Mouse (Mus musculus) duodenum, adult 2 months (tissue): ENCODE results near the gene Gm4559. TPM values are rescaled to one million over a fixed set of nuclear protein-coding genes. Genes with fewer than 3 reads are reported as not detected.

Experiments used
- polyA plus RNA-seq: library from polyadenylated mRNA; depleted of rRNA; stranded (reverse); fragments of >200 nt; gene quantifications from 2 replicates; pipeline ENCODE4 v1.2.3, GENCODE M21; 2012; ENCODE audit warnings: low replicate concordance; rRNA removed

The Gm4559 gene
- polyA plus RNA-seq, result not detected in 2 replicates

GRCm38 (mm10) chr7:142274263-142274662 lies at the start of gene Gm4559:
Gm4559 (minus strand) TSS chr7:142274363.

GRCm38 (mm10) chr7:142303249-142303648 lies 29.1 kb upstream of the Gm4559 start, which contains the start of gene Krtap5-4:
Krtap5-4 (plus strand) TSS chr7:142303549.

DNA sequence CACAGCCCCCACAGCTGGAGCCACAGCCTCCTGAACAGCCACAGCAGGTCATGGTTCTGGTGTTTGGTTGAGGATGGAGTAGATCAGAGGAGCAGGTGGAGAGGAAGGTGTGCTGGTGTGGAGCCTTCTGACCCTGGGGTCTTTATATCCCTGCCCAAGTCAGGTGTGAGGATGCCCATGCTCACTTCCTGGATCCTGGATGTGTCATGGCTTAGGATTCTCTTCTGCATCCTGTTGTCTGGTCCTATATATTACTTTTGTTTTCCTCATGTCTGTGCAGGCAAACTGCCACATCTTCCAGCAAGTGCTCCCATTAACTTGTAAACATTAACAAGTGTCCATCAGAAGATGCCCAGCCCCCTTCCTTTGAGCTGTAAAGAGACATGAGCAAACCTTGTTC lies 22.9 kb upstream of the Gm4559 start, which contains the start of gene Krtap5-1:
Gene Krtap5-1 (minus strand): TSS at position 101 of the 400 bp plus-strand sequence.

DNA sequence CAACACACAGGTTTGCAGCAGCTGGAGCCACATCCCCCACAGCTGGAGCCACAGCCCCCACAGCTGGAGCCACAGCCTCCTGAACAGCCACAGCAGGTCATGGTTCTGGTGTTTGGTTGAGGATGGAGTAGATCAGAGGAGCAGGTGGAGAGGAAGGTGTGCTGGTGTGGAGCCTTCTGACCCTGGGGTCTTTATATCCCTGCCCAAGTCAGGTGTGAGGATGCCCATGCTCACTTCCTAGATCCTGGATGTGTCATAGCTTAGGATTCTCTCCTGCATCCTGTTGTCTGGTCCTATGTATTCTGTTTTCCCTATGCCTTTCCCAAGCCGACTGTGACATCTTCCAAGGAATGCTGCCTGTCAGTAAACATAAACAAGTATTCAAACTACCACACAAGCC lies 15.9 kb downstream of the Gm4559 start, which contains the start of gene Gm2431:
Gene Gm2431 (minus strand): TSS at position 101 of the 400 bp plus-strand sequence.

GRCm38 (mm10) chr7:142240978-142241377 lies 33.2 kb downstream of the Gm4559 start, which contains the start of gene Gm40460:
Gm40460 (minus strand) TSS chr7:142241078.

GRCm38 (mm10) chr7:142229871-142230270 lies 44.3 kb downstream of the Gm4559 start, which contains the start of gene Krtap5-5:
Krtap5-5 (minus strand) TSS chr7:142229971.

Other genes starting within 250 kb of the Gm4559 start
- 30.2 and 35.8 TPM in 2 replicates for gene Mob2, start 213.3 kb downstream of the Gm4559 start, polyA plus RNA-seq
- 11.0 and 11.1 TPM in 2 replicates for gene Dusp8, start 178.5 kb downstream of the Gm4559 start, polyA plus RNA-seq
- not detected in 2 replicates for gene Gm45618, start 153.6 kb downstream of the Gm4559 start, polyA plus RNA-seq
- not detected in 2 replicates for gene Gm39115, start 138.3 kb downstream of the Gm4559 start, polyA plus RNA-seq
- gene Gm45337, start 129.8 kb downstream of the Gm4559 start, polyA plus RNA-seq, result not detected in 2 replicates
- 0.33 TPM in 1 of 2 replicates, not detected in the other for gene Gm29735, start 117.2 kb downstream of the Gm4559 start, polyA plus RNA-seq
- not detected in 2 replicates for gene Gm4553, start 108.6 kb downstream of the Gm4559 start, polyA plus RNA-seq
- not detected in 2 replicates for gene Krtap5-2, start 98.4 kb downstream of the Gm4559 start, polyA plus RNA-seq
- gene Gm10153, start 84.0 kb downstream of the Gm4559 start, polyA plus RNA-seq, result not detected in 2 replicates
- gene Krtap5-3, start 73.0 kb downstream of the Gm4559 start, polyA plus RNA-seq, result 0.14 TPM in 1 of 2 replicates, not detected in the other
- gene Gm7579, start 62.5 kb downstream of the Gm4559 start, polyA plus RNA-seq, result not detected in 2 replicates
- gene Krtap5-5, start 44.4 kb downstream of the Gm4559 start, polyA plus RNA-seq, result 2.1 TPM in 1 of 2 replicates, not detected in the other
- not detected in 2 replicates for gene Gm40460, start 33.3 kb downstream of the Gm4559 start, polyA plus RNA-seq
- gene Gm2431, start 16.0 kb downstream of the Gm4559 start, polyA plus RNA-seq, result not detected in 2 replicates
- not detected in 2 replicates for gene Krtap5-1, start 22.8 kb upstream of the Gm4559 start, polyA plus RNA-seq
- not detected in 2 replicates for gene Krtap5-4, start 29.2 kb upstream of the Gm4559 start, polyA plus RNA-seq
- gene Ifitm10, start 99.4 kb upstream of the Gm4559 start, polyA plus RNA-seq, result 2.2 and 4.4 TPM in 2 replicates
- not detected in 2 replicates for gene Gm49369, start 108.3 kb upstream of the Gm4559 start, polyA plus RNA-seq
- 219 and 317 TPM in 2 replicates for gene Ctsd, start 113.7 kb upstream of the Gm4559 start, polyA plus RNA-seq
- gene Syt8, start 160.5 kb upstream of the Gm4559 start, polyA plus RNA-seq, result 1.8 and 119 TPM in 2 replicates
- gene Tnni2, start 167.4 kb upstream of the Gm4559 start, polyA plus RNA-seq, result 0.20 and 1.7 TPM in 2 replicates
- 33.4 and 47.1 TPM in 2 replicates for gene Lsp1, start 186.4 kb upstream of the Gm4559 start, polyA plus RNA-seq
- not detected in 2 replicates for gene Tnnt3, start 224.5 kb upstream of the Gm4559 start, polyA plus RNA-seq